Mouse (Mus musculus) olfactory bulb, adult 2 months (tissue): ENCODE results near the gene Tmem8b.

Experiments
- CTCF ChIP-seq: fragments of 200-500 bp; IDR thresholded peaks from 2 replicates; pipeline ENCODE4 v1.5.1; 2012; ENCODE audit warnings: low read depth, mild to moderate bottlenecking, low read length, moderate library complexity; ENCODE audit not compliant: insufficient read depth
- POLR2A ChIP-seq: fragments of 200-500 bp; IDR thresholded peaks from 2 replicates; pipeline ENCODE4 v1.6.1; 2012; ENCODE audit warnings: mild to moderate bottlenecking, low read depth, low read length, moderate library complexity; ENCODE audit not compliant: insufficient read depth

DNA sequence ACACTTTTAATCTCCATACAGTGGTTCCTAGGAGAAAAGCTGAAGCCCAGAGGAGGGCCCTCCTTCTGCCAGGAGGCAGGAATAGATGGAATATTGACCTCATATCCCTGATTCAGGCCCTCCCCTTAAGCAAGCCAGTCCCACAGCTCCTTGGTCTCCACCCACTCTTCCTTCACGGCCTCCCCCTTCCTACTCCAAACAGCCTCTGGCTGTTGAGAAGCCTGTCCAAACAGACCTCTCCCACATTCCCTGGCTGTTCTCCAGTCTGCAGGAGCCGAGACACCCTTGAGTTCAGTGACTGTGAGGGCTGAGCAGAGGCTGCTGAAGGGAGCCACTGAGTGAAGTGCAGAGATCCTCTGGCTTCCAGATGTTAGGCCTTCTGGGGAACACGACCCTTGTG is 58.2 kb downstream of the Tmem8b start, which contains the start of gene Hrct1:
- no peak for TF ChIP-seq POLR2A
- TF ChIP-seq CTCF, result no peak
